Mouse (Mus musculus): ENCODE results near the gene Jak1. TPM values are rescaled to one million over a fixed set of nuclear protein-coding genes. Genes with fewer than 3 reads are reported as not detected.

The Jak1 gene
- polyA plus RNA-seq, 1 experiment from 2014 or later, result 64.7 TPM

DNA sequence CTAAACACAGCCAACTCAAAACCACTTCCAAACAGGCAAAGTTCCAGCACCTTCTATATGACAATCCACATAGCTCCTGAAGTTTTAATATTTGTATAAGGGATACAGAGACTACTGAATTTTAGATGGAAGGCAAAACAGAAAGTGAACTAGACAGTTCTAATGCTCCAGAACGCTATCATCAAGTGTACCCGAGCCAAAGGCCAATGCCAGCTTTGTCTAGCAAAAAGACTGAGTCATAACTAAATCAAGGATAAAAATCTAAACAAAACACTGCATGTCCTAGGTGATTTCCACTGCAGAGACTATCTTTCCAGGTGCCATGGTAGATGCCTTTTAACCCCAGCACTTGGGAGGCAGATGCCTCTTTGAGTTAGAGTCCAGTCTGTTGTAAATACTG is 68.7 kb downstream of the Jak1 start:
- Histone ChIP-seq H3K27ac (no peak overlapping the region), H3K9ac (no peak overlapping the region), H3K4me1 (no peaks in the 10 kb centered on the region), H3K4me3 (no peak overlapping the region), H3K27me3 (replicated peaks) (no peaks in the 10 kb centered on the region), H3K9me3 (no peaks in the 10 kb centered on the region), H3K4me2 (replicated peaks) (no peak overlapping the region), H3K36me3 (no peaks in the 10 kb centered on the region)
- 94% methylated on average over 2 of the region's 2 CpGs for WGBS
- ATAC-seq (ENCODE audit: low FRiP score, low read depth), result no peak

DNA sequence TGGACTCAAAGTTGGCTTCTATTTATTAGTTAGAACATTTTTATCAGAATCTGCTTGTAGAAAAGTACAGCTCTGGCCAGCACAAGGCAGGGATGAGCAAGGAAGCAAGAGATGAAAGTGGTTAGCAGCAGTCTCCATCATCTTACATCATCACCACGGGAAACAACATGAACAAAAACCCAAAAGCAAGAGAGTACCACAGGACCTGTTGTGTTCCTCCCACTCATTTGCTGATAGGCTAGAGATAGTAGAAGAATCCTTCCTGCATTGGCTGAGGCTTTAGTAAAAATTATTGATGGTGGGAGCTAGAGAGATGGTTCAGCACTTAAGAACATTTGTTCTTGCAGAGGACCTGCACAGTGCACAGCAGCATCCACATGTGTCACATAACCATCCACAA is 70.9 kb downstream of the Jak1 start:
- Histone ChIP-seq H3K4me3 (no peak overlapping the region), H3K4me1 (no peaks in the 10 kb centered on the region), H3K9ac (no peak overlapping the region), H3K9me3 (no peaks in the 10 kb centered on the region), H3K27ac (no peak overlapping the region), H3K4me2 (replicated peaks) (no peak overlapping the region), H3K36me3 (no peaks in the 10 kb centered on the region), H3K27me3 (replicated peaks) (no peaks in the 10 kb centered on the region)
- no peak for ATAC-seq (ENCODE audit: low FRiP score, low read depth)
- WGBS, result 78% methylated on average over 1 of the region's 1 CpGs

DNA sequence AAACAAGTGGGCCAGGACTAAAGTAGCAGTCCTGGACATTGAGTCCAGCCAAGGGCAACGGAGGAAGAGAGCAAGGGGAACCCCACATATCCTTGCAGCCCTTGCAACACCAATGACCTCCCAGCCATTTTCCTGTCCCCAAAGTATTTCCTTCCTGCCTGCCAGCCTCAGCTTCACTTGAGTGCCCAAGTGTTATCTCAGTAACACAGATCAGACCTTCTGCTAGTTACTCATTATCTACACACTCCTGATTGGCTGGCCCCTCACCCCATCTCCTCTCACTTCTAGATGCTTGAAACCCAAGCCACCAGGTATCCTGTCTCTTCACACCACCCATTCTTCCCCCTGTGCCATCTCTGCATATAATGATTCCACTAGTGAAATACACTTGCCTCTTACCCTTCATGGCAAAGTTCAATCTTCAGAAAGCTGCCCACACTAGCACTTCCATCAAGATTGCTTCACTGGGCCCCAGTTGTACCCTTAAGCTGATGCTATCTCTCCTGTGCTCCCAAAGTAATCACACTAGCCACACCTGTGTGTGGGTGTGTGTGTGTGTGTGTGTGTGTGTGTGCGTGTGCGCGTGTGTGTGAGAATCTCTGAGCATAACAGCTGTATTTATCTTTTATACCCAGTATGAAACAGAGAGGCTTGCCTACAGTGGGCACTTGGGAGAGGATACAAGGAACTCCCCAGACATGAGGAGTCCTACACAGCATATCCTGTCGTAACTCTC is 72.7 kb downstream of the Jak1 start:
- Histone ChIP-seq H3K4me1 (no peaks in the 10 kb centered on the region), H3K4me2 (replicated peaks) (no peak overlapping the region), H3K9me3 (no peaks in the 10 kb centered on the region), H3K4me3 (no peak overlapping the region), H3K27me3 (replicated peaks) (no peaks in the 10 kb centered on the region), H3K27ac (no peak overlapping the region), H3K36me3 (no peaks in the 10 kb centered on the region), H3K9ac (no peak overlapping the region)
- 90% methylated on average over 5 of the region's 5 CpGs for WGBS
- ATAC-seq (ENCODE audit: low FRiP score, low read depth), result no peak

DNA sequence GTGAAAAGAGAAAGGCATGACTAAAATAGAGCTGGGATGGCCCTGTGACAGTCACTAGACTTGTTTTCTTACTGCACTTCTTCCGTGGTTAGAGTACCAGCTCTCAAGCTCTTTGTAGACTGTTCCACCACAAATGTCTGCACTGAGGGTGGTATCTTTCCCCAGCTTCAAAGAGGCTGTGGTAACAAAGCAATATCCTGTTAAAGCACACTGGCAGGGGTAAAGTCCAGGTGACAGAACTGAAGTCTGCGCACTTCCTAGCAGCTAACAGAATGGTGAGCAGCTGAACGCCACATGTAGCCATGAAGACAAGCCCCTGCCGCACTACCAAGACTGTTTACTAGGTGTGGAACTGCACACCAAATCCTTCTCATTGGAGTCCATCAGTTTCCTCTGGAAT is 77.7 kb downstream of the Jak1 start:
- H3K4me2 ChIP-seq (replicated peaks), result no peak overlapping the region
- no peaks in the 10 kb centered on the region for H3K4me1 ChIP-seq
- no peaks in the 10 kb centered on the region for H3K27me3 ChIP-seq (replicated peaks)
- 0 out of 2 replicates have a peak, but pooled peaks cover 5% of the 10 kb centered on the region for H3K36me3 ChIP-seq
- ATAC-seq (ENCODE audit: low FRiP score, low read depth), result no peak
- no peak overlapping the region for H3K4me3 ChIP-seq
- WGBS, result 79% methylated on average over 4 of the region's 4 CpGs
- no peak overlapping the region for H3K9ac ChIP-seq
- no peaks in the 10 kb centered on the region for H3K9me3 ChIP-seq
- no peak overlapping the region for H3K27ac ChIP-seq

DNA sequence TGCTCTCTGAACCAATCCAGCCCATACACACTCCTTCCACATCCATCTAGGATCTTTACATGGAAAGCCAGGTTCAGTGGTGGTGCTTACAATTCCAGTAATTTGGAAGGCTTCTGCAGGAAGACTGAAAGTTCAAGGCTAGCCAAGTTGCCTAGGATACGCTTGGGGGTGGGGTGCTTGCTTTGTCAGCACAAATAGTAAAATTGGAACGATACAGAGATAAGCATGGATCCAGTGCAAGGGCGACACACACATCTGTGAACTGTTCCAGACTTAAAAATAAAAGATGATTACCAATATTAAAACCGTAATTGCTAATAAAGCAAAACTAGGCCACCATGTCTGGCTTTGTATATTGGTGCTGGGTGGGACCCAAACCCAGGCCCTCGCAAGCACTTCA is 78.5 kb downstream of the Jak1 start:
- WGBS, result 93% methylated on average over 5 of the region's 5 CpGs
- no peak overlapping the region for H3K9ac ChIP-seq
- no peaks in the 10 kb centered on the region for H3K4me1 ChIP-seq
- no peak overlapping the region for H3K4me2 ChIP-seq (replicated peaks)
- H3K9me3 ChIP-seq, result no peaks in the 10 kb centered on the region
- H3K27me3 ChIP-seq (replicated peaks), result no peaks in the 10 kb centered on the region
- no peak overlapping the region for H3K27ac ChIP-seq
- ATAC-seq (ENCODE audit: low FRiP score, low read depth), result no peak
- peaks cover 6% of the 10 kb centered on the region; the same call in 1 of the 2 replicates for H3K36me3 ChIP-seq
- no peak overlapping the region for H3K4me3 ChIP-seq

DNA sequence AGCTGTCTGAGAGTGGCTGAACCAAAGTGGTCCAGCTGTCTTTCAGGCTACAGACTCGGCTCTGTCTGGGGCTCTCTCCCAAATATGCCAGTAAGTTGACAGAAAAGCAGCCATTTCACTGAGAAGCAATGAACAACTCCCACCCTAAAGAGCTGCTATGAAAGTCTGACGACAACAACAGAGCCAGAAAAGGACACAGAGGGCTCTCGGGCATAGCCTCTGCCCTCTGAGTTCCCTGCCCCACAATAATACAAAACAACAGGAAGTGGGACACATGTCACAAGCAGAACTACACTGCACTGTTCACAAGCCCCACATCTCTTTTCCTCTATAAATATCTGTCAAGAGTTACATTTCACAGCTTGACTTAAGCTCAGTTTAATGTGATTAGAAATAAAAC is 79.9 kb downstream of the Jak1 start:
- H3K4me2 ChIP-seq (replicated peaks), result no peak overlapping the region
- no peak for ATAC-seq (ENCODE audit: low FRiP score, low read depth)
- WGBS, result 76% methylated on average over 3 of the region's 3 CpGs
- no peaks in the 10 kb centered on the region for H3K4me1 ChIP-seq
- H3K4me3 ChIP-seq, result no peak overlapping the region
- H3K36me3 ChIP-seq, result peaks cover 8% of the 10 kb centered on the region; the same call in 1 of the 2 replicates
- no peaks in the 10 kb centered on the region for H3K9me3 ChIP-seq
- no peak overlapping the region for H3K27ac ChIP-seq
- no peak overlapping the region for H3K9ac ChIP-seq
- H3K27me3 ChIP-seq (replicated peaks), result no peaks in the 10 kb centered on the region

DNA sequence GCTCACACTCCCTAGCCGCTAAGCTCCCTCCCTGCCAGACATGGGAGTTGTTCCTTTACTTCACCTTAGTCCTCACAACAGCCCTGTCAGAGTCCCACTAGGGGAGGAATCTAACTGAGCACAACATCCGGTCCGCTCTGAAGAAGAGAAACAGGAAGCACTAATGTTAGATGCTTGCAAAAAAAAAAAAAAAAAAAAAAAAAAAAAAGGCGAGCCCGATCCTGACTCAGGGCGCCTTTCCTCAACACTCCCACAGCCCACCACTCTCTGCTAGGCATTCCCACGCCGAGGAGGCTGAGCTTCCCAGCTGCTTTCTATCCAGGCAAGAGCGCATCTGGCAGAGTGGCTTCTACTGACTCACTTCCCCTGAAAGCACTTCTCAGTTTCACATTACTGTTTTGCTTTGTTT is 82.5 kb downstream of the Jak1 start:
- WGBS, result 69% methylated on average over 9 of the region's 9 CpGs
- no peaks in the 10 kb centered on the region for H3K27me3 ChIP-seq (replicated peaks)
- H3K9ac ChIP-seq, result no peak overlapping the region
- no peaks in the 10 kb centered on the region for H3K4me1 ChIP-seq
- H3K9me3 ChIP-seq, result no peaks in the 10 kb centered on the region
- no peak for ATAC-seq (ENCODE audit: low FRiP score, low read depth)
- H3K4me3 ChIP-seq, result no peak overlapping the region
- no peak overlapping the region for H3K4me2 ChIP-seq (replicated peaks)
- peaks cover 11% of the 10 kb centered on the region; the same call in 1 of the 2 replicates for H3K36me3 ChIP-seq
- H3K27ac ChIP-seq, result no peak overlapping the region

DNA sequence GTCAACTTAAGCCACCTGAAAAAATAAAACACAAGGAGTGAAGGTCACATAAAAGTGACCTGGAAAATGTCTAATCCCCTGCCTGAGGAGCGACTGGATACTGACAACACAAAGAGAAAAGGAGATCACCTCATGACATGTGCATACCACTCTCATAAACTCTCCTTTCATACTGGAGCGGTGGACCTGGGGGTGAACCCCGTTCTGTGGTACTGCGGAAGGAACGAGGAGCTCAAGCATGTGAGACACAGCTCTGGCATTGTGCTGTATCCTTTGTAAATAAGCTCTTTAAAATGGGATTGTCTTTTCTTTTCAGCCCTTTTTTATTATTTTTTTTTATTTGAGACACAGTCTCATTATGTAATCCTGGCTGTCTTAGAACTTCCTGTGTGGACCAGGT is 84.4 kb downstream of the Jak1 start:
- Histone ChIP-seq H3K9me3 (no peaks in the 10 kb centered on the region), H3K9ac (no peak overlapping the region), H3K27ac (no peak overlapping the region), H3K4me2 (replicated peaks) (no peak overlapping the region), H3K4me3 (no peak overlapping the region), H3K27me3 (replicated peaks) (no peaks in the 10 kb centered on the region), H3K36me3 (peaks cover 17% of the 10 kb centered on the region; the same call in 1 of the 2 replicates), H3K4me1 (no peaks in the 10 kb centered on the region)
- ATAC-seq (ENCODE audit: low FRiP score, low read depth), result no peak
- WGBS, result 81% methylated on average over 5 of the region's 5 CpGs

DNA sequence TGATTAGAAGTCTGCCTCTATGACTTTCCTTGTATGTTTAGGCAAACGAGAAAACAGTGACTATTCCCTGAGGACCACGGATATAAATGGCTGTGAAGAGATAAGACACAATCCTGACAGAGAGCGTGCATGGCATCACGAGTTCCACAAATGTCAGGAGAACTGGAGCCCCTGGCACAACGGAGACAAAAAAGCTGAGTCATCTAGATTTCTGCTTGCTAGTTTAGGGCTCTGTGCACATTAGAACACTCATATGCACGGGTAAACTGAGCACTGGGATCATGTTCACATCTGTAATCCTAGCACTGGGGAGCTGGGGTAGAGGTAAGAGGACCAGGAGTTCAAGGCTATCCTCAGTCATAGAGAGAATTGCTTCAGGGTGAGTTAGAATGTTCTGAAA is 85.2 kb downstream of the Jak1 start:
- ATAC-seq (ENCODE audit: low FRiP score, low read depth), result no peak
- no peak overlapping the region for H3K27ac ChIP-seq
- WGBS, result 87% methylated on average over 6 of the region's 6 CpGs

DNA sequence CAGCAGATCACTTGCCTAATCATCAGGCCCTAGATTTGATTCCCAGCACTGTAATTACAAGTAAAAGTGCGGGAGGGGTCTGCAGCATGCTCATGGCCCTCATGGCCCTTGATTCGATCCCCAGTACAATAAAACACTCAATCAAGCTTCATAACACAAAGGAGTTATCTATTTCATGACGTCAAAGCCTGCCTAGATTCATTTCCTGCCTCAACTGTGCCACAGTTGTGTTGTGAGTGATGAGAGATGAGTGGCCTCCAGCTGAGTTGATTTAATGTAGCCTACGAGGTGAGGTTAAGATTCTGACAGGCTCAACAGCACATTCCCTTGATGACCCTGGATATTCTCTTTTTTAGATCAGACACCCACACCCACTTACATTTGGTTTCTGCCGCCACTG is 86.0 kb downstream of the Jak1 start:
- Histone ChIP-seq H3K4me2 (replicated peaks) (no peak overlapping the region), H3K9me3 (no peaks in the 10 kb centered on the region), H3K27me3 (replicated peaks) (no peaks in the 10 kb centered on the region), H3K27ac (no peak overlapping the region), H3K9ac (no peak overlapping the region), H3K4me3 (no peak overlapping the region), H3K36me3 (peaks cover 16% of the 10 kb centered on the region; the same call in 1 of the 2 replicates), H3K4me1 (no peaks in the 10 kb centered on the region)
- ATAC-seq (ENCODE audit: low FRiP score, low read depth), result no peak
- 72% methylated on average over 5 of the region's 5 CpGs for WGBS

More for the DNA sequence above, 85.2 kb downstream of the Jak1 start:
- Histone ChIP-seq H3K9me3 (no peaks in the 10 kb centered on the region), H3K36me3 (peaks cover 19% of the 10 kb centered on the region; the same call in 1 of the 2 replicates), H3K4me3 (no peak overlapping the region), H3K4me1 (no peaks in the 10 kb centered on the region), H3K27me3 (replicated peaks) (no peaks in the 10 kb centered on the region), H3K9ac (no peak overlapping the region), H3K4me2 (replicated peaks) (no peak overlapping the region)

DNA sequence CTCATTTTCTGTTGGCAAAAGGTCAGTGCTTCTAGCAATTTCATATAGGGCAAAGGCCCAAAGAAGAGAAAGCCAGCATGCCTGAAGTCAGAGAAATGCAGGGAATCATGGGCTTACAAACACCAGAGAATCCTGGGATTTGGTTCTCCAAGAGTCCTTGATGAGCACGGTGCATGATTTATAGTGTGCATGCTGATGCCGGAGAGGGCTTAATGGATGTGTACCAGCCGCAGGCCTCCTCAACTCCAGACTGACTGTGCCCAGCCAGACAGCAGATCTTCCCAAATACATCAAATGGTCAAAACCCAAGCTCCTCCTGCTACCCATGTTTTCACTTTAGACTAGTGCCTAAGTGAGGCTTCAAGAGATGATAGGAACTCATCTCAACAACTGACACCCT is 87.3 kb downstream of the Jak1 start:
- Histone ChIP-seq H3K27ac (no peak overlapping the region), H3K4me3 (no peak overlapping the region), H3K9ac (no peak overlapping the region), H3K36me3 (peaks cover 16% of the 10 kb centered on the region; the same call in 1 of the 2 replicates), H3K4me2 (replicated peaks) (no peak overlapping the region), H3K27me3 (replicated peaks) (no peaks in the 10 kb centered on the region), H3K9me3 (no peaks in the 10 kb centered on the region), H3K4me1 (no peaks in the 10 kb centered on the region)
- no peak for ATAC-seq (ENCODE audit: low FRiP score, low read depth)
- 72% methylated on average over 3 of the region's 3 CpGs for WGBS

DNA sequence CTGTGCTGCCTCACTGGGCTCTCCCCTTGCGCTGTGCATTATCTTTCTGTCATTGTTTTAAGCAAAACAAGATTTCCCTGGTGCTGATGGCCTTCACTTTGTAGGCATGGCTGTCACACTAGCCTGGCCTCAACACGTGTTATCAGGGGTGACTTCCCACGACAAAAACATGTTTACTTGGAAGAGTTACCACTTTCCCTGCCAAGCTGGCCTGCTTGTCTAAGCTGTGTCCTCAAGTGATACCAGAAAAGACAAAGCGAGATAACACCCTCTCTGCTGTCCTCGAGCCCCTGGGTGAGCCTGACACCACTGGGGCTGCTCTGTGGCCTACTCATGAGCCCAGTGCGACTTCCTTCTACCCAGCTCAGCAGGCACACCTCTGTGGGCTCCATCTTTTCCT is 89.0 kb downstream of the Jak1 start:
- no peak overlapping the region for H3K9ac ChIP-seq
- peaks cover 14% of the 10 kb centered on the region; the same call in 1 of the 2 replicates for H3K36me3 ChIP-seq
- H3K4me2 ChIP-seq (replicated peaks), result no peak overlapping the region
- H3K27ac ChIP-seq, result no peak overlapping the region
- no peaks in the 10 kb centered on the region for H3K27me3 ChIP-seq (replicated peaks)
- no peak for ATAC-seq (ENCODE audit: low FRiP score, low read depth)
- H3K4me1 ChIP-seq, result no peaks in the 10 kb centered on the region
- no peak overlapping the region for H3K4me3 ChIP-seq
- no peaks in the 10 kb centered on the region for H3K9me3 ChIP-seq
- 90% methylated on average over 6 of the region's 6 CpGs for WGBS
